Mouse (Mus musculus) brain, adult 2 months (tissue): ENCODE measurements around the gene Mphosph9.

Experiments
- DNase-seq: peaks from one replicate; pipeline ENCODE4 v3.0.0; 2011; ENCODE audit warnings: low read depth, low spot score

Gene Mphosph9

DNA sequence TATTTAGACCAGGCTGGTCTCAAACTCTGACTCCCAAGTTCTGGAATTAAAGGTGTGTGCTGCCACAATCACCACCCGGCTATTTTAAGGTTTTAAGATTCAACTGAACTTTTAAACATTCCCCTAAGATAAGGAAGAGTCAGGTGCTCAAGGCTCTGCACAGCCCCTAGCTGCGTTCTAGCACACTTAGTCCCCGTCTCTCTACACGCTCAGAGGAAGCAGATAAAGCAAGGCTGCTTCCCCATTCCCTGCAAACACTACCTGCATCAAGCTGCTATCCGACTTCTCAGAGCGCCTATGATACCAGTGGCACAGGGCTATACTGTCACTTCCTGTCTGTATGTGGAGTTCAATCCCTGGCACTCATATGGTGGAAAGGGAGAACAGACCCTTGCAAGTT is 60.1 kb downstream of the Mphosph9 start:
- DNase-seq = no peak

GRCm38 (mm10) chr5:124266821-124267220 is 61.0 kb downstream of the Mphosph9 start:
- DNase-seq = no peak

DNA sequence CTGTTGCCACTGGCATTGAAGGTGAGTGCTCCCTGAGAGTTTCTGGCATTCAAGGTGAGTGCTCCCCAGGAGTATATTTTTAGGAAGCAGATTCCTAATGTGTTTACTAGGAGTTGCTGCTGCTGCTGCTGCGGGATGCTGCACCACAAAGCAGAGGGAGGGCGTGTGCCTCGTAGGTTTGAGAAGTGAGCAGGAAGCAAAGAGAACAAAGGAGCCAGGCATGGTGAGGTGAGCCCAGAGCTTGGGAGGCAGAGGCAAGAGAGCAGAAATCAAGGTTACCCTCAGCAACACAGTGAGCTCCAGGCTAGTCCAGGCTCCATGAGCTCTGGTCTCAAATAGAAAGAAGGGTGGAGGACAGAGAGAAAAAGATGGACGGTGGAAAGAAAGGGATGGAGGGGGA is 64.5 kb downstream of the Mphosph9 start:
- no peak for DNase-seq

- DNase-seq = no peak
Observed at GRCm38 (mm10) chr5:124262090-124262489, 65.7 kb downstream of the Mphosph9 start.

DNA sequence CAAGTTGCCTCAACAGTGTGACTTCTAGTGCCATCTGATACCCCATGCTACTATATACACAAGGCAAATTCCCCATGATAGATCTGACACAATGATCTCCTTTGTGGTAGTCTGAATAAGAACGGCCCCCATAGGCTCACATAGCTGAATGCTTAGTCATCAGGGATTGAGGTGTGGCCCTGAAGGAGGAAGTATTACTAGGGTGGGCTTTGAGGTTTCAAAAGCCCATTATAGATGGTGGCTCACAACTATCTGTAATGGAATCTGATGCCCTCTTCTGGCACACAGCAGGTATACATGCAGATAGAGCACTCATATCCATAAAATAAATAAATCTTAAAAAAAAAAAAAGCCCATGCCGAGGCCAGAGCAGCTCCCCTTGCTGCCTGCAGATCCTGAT is 68.6 kb downstream of the Mphosph9 start:
- DNase-seq = no peak

- no peak for DNase-seq
Observed at GRCm38 (mm10) chr5:124258026-124258425, 69.7 kb downstream of the Mphosph9 start.

- no peak for DNase-seq
Observed at GRCm38 (mm10) chr5:124255141-124255540, 72.6 kb downstream of the Mphosph9 start.

- peak; percentile 45 for DNase-seq
Observed at GRCm38 (mm10) chr5:124253555-124253954, 74.2 kb downstream of the Mphosph9 start.

- DNase-seq = peak; percentile 84
Observed at GRCm38 (mm10) chr5:124252580-124253320, 75.0 kb downstream of the Mphosph9 start.

GRCm38 (mm10) chr5:124251070-124251469 is 76.7 kb downstream of the Mphosph9 start:
- no peak for DNase-seq

DNA sequence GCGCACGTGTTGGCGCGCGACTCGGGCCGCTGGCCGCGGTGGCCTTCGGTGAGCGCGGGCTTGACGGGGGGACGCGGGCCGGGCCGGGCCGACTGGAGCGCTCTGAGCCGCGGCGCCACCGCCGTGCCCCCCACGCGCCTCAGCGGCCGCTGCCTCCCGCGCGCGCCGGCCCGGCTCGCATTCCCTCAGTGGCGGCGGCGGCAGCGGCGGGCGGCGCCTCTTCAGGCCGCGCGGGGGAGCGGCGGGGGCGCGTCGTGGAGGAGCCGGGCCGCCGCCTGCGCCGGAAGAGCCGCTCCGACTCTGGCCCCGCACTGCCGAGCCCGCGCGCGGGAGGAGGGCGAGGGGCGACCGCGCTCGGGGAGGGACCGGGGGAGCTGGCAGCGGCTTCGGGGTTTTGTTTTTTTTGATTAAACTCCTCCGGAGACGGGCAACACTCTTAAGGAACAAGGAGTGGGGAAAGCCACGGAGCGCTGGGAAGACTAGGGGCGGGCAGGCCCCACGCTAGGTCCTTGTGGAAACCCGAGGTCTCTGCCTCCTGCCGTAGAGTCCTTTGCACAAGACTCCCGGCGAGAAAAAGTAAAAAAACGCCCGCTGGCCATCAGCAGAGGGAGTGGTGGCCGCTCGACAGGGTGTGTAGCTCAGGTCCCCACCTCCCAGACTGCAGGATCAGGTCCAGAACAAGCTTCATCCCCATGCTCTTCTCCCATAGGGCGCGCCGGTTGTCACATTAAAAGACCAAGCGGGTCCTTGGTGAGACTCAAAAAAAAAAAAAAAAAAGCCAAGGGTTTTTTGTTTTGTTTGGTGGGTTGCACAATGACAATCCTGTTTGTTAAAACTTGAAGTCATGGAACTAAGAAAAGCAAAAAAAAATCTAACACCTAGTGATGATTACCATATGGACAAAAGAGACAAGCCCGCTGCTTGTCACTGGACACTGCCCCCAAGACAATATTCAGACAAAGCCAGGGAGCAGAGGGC is 77.9 kb downstream of the Mphosph9 start, which contains the start of gene Pitpnm2:
Gene Pitpnm2, minus strand, starts transcription at position 147 of the 978 bp plus-strand sequence.
- peak; percentile 70 for DNase-seq

DNA sequence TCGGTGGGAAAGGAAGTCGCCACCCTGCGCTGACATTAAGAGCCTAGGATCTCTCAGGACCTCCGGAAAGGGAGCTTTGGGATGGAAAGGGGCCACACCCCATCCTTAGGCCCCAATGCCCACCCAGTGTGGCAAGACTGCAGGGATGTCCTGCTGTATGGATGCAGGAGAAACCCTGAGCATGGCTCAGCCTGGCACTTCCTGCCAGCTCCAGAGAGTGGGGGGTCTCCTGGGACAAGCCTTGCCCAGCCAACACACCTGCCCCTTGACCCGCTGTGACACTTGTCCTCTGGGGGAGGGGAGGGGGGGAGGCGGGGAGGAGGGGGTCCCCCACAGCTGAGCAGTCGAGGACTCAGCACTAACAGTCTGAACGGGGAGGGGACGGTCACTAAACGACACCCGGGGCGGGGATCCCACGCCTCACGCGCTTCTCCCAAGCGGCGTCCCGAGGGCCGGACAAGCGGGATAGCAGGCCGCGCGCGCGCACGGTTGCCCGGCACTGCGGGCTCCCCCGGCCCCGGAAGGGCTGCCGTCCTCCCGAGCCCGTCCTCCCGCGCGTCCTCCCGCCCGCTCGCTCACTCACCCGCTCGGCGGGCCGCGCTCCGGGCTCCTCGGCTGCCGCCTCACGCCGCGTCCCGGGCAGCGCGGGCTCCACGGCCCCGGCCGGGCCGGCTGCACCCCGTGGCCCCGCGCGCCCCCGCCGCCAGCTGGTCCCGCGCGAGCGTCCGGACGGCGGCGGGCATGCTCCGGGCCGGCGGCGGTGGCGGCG is 78.7 kb downstream of the Mphosph9 start:
- DNase-seq = peak; percentile 51

DNA sequence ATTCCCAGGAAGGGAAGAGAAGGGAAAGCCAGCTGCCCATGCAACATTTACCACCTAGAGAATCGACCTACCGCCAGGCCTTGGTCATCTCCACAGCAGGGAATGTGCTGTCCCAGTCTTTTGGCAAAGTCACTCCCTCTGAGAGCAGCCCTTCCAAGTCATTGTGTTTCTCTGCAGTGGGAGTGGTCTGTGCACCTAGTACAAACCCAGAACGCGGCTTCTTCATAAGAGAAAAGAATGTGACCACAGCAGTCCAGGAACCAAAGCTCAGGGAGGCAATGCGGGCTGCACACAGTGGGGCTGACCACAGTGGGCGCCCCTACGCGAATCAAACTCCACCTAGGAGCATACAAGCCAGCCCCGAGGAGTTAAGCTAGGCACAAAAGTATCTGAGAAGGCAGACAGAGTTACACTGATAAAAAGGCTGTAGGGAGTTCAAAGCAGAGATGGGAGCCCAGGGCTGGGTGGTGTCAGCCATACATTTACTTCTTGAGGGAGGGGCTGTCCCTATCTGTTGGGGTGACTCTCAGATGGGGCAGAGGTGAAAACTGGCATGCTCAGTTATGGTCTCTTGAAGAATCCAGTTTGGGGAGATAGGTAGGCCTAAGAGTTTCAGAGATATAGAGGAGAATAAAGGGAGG is 79.7 kb downstream of the Mphosph9 start:
- peak; percentile 47 for DNase-seq

- peak; percentile 50 for DNase-seq
Observed at GRCm38 (mm10) chr5:124247296-124247695, 80.5 kb downstream of the Mphosph9 start.

GRCm38 (mm10) chr5:124244885-124245284 is 82.9 kb downstream of the Mphosph9 start:
- no peak for DNase-seq

DNA sequence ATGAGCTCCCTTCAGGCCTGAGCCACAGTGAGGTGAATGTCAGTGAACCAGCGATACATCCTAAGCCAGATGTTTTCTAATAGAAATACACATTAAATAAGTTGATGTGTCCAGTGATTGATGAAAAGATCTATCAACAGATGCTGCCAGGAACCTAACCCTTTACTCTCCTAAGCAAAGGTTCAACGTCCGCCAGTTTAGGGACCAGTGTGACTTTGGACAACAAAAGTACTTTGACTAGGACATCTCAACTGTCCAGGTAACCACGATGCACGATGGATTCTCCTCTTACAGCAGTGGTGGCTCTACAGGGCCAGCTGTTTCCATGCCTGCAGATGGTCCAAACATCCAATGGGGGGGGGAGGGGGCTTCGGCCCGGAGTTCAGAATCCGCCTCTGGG is 83.3 kb downstream of the Mphosph9 start:
- no peak for DNase-seq

GRCm38 (mm10) chr5:124243236-124243901 is 84.4 kb downstream of the Mphosph9 start:
- no peak for DNase-seq

- peak; percentile 76 for DNase-seq
Observed at GRCm38 (mm10) chr5:124241686-124242444, 85.9 kb downstream of the Mphosph9 start.

DNA sequence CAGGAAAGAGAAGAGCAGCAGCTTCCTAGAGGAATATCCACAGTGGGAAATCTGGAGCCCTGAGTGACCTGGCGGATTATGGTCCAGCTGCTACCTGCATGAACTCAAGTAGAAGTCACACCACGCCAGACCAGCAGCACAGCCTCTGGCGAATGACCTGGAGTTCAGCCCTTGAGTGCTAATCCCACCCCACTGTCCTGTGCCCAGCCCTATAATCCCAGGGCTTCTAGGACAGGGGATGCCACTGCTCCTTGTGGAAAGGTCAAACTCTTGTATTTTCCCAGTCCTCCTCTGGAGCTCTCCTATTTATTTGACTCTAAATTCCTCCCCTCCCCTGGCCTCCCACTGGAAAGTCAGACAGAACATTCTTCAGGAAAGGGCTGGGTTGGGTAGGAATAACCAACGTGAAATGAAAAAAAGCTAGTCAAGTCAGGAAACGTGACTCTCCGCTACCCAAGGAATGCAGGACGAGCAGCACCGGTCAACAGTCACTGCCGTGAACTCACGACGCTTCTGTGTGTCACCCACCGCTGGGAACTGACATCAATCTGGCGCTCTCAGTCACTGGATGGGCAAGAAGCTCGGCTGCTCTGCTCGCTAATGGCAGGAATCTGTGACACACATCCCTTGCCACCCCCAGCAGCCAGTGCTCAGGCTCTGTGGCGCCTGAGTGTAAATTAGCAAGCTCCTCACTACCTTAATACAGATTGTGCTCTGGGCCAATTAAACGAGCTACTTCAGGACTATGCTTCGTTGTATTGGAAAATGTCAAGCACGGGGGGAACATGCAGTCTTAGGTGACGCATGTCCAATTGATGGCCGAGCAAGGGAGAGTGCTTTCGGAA is 86.7 kb downstream of the Mphosph9 start:
- DNase-seq = peak; percentile 77
